Mouse (Mus musculus): ENCODE measurements around the gene Timm13.

Gene Timm13

GRCm38 (mm10) chr10:80904004-80904693, 3.4 kb upstream of the Timm13 start:
- no peak for DNase-seq (ENCODE audit: low spot score)

GRCm38 (mm10) chr10:80903282-80903681, 2.5 kb upstream of the Timm13 start:
- no peak for DNase-seq (ENCODE audit: low spot score)

- no peak for DNase-seq (ENCODE audit: low spot score)
Measured at GRCm38 (mm10) chr10:80902273-80902940, 1.6 kb upstream of the Timm13 start.

GRCm38 (mm10) chr10:80901409-80902272, 872 bp upstream of the Timm13 start:
- DNase-seq (ENCODE audit: low spot score): no peak

GRCm38 (mm10) chr10:80899591-80900317, 1.0 kb downstream of the Timm13 start:
- no peak for DNase-seq (ENCODE audit: low spot score)

- no peak for DNase-seq (ENCODE audit: low spot score)
Measured at GRCm38 (mm10) chr10:80899074-80899473, 1.7 kb downstream of the Timm13 start.

- DNase-seq (ENCODE audit: low spot score): no peak
Measured at GRCm38 (mm10) chr10:80897861-80898510, 2.8 kb downstream of the Timm13 start.

GRCm38 (mm10) chr10:80896581-80897485, 3.9 kb downstream of the Timm13 start:
- DNase-seq (ENCODE audit: low spot score): no peak

- DNase-seq (ENCODE audit: low spot score): no peak
Measured at GRCm38 (mm10) chr10:80895697-80896096, 5.1 kb downstream of the Timm13 start.

- DNase-seq (ENCODE audit: low spot score): no peak
Measured at GRCm38 (mm10) chr10:80895100-80895499, 5.7 kb downstream of the Timm13 start.

- no peak for DNase-seq (ENCODE audit: low spot score)
Measured at GRCm38 (mm10) chr10:80887181-80887580, 13.6 kb downstream of the Timm13 start.

GRCm38 (mm10) chr10:80881301-80881700, 19.5 kb downstream of the Timm13 start:
- no peak for DNase-seq (ENCODE audit: low spot score)

GRCm38 (mm10) chr10:80880901-80881300, 19.9 kb downstream of the Timm13 start:
- no peak for DNase-seq (ENCODE audit: low spot score)

- no peak for DNase-seq (ENCODE audit: low spot score)
Measured at GRCm38 (mm10) chr10:80880131-80880641, 20.6 kb downstream of the Timm13 start.

- DNase-seq (ENCODE audit: low spot score): no peak
Measured at GRCm38 (mm10) chr10:80876594-80876993, 24.2 kb downstream of the Timm13 start.

GRCm38 (mm10) chr10:80876028-80876427, 24.7 kb downstream of the Timm13 start:
- no peak for DNase-seq (ENCODE audit: low spot score)

- no peak for DNase-seq (ENCODE audit: low spot score)
Measured at GRCm38 (mm10) chr10:80874035-80874434, 26.7 kb downstream of the Timm13 start.

GRCm38 (mm10) chr10:80871581-80871980, 29.2 kb downstream of the Timm13 start, which contains the start of gene Tmprss9:
Gene Tmprss9, plus strand, starts transcription at chr10:80871848.
- no peak for DNase-seq (ENCODE audit: low spot score)

- DNase-seq (ENCODE audit: low spot score): no peak
Measured at GRCm38 (mm10) chr10:80870993-80871392, 29.8 kb downstream of the Timm13 start.

GRCm38 (mm10) chr10:80864446-80864845, 36.3 kb downstream of the Timm13 start:
- no peak for DNase-seq (ENCODE audit: low spot score)
